Mouse (Mus musculus) induced T-regulatory cell, adult 2 months (primary cell): ENCODE measurements around the gene 4933414I15Rik.

Source experiments
- DNase-seq: peaks from one replicate; pipeline ENCODE4 v3.0.0-alpha.2; 2012; ENCODE audit warnings: low read depth

Gene 4933414I15Rik

GRCm38 (mm10) chr11:50943506-50943905 is at the start of gene 4933414I15Rik:
Gene 4933414I15Rik, minus strand, starts transcription at chr11:50943765.
- DNase-seq: no peak

GRCm38 (mm10) chr11:50981667-50982066 is 38.1 kb upstream of the 4933414I15Rik start, which contains the start of gene Olfr1377:
Gene Olfr1377, plus strand, starts transcription at chr11:50981967.
- no peak for DNase-seq

GRCm38 (mm10) chr11:50977216-50977615 is 33.7 kb upstream of the 4933414I15Rik start:
- peak; percentile 2 for DNase-seq

GRCm38 (mm10) chr11:50966230-50966629 is 22.7 kb upstream of the 4933414I15Rik start, which contains the start of gene Olfr1378:
Gene Olfr1378, plus strand, starts transcription at chr11:50966530.
- no peak for DNase-seq

- DNase-seq: no peak
These were observed 21.3 kb upstream of the 4933414I15Rik start for GRCm38 (mm10) chr11:50964886-50965285.

GRCm38 (mm10) chr11:50953665-50954064 is 10.1 kb upstream of the 4933414I15Rik start, which contains the start of gene Prop1:
Gene Prop1, minus strand, starts transcription at chr11:50953765.
- DNase-seq: no peak

GRCm38 (mm10) chr11:50952290-50952689 is 8.7 kb upstream of the 4933414I15Rik start:
- DNase-seq: peak; percentile 65

GRCm38 (mm10) chr11:50942386-50942785 is 1.2 kb downstream of the 4933414I15Rik start:
- no peak for DNase-seq

GRCm38 (mm10) chr11:50939621-50940366 is 3.8 kb downstream of the 4933414I15Rik start:
- peak; percentile 60 for DNase-seq

GRCm38 (mm10) chr11:50938435-50938834 is 5.1 kb downstream of the 4933414I15Rik start:
- DNase-seq: no peak

GRCm38 (mm10) chr11:50932040-50932439 is 11.5 kb downstream of the 4933414I15Rik start:
- no peak for DNase-seq

- peak; percentile 6 for DNase-seq
These were observed 12.1 kb downstream of the 4933414I15Rik start, which contains the start of gene Zfp354b for GRCm38 (mm10) chr11:50931451-50931866. Gene Zfp354b, minus strand, starts transcription at chr11:50931633.

- DNase-seq: no peak
These were observed 12.5 kb downstream of the 4933414I15Rik start for GRCm38 (mm10) chr11:50931021-50931420.

- DNase-seq: no peak
These were observed 13.0 kb downstream of the 4933414I15Rik start for GRCm38 (mm10) chr11:50930469-50931014.

GRCm38 (mm10) chr11:50915671-50916320 is 27.8 kb downstream of the 4933414I15Rik start, which contains the start of gene Zfp2:
Gene Zfp2, minus strand, starts transcription at chr11:50916165.
- peak; percentile 75 for DNase-seq

- DNase-seq: no peak
These were observed 29.1 kb downstream of the 4933414I15Rik start for GRCm38 (mm10) chr11:50914461-50914860.

- DNase-seq: no peak
These were observed 30.3 kb downstream of the 4933414I15Rik start for GRCm38 (mm10) chr11:50913301-50913700.

GRCm38 (mm10) chr11:50908136-50908535 is 35.4 kb downstream of the 4933414I15Rik start:
- DNase-seq: no peak

GRCm38 (mm10) chr11:50897359-50897758 is 46.2 kb downstream of the 4933414I15Rik start:
- no peak for DNase-seq

- DNase-seq: peak; percentile 22
These were observed 51.1 kb downstream of the 4933414I15Rik start for GRCm38 (mm10) chr11:50892441-50892840.
